Mouse (Mus musculus): ENCODE measurements around the gene 1700029H14Rik.

1700029H14Rik gene

DNA sequence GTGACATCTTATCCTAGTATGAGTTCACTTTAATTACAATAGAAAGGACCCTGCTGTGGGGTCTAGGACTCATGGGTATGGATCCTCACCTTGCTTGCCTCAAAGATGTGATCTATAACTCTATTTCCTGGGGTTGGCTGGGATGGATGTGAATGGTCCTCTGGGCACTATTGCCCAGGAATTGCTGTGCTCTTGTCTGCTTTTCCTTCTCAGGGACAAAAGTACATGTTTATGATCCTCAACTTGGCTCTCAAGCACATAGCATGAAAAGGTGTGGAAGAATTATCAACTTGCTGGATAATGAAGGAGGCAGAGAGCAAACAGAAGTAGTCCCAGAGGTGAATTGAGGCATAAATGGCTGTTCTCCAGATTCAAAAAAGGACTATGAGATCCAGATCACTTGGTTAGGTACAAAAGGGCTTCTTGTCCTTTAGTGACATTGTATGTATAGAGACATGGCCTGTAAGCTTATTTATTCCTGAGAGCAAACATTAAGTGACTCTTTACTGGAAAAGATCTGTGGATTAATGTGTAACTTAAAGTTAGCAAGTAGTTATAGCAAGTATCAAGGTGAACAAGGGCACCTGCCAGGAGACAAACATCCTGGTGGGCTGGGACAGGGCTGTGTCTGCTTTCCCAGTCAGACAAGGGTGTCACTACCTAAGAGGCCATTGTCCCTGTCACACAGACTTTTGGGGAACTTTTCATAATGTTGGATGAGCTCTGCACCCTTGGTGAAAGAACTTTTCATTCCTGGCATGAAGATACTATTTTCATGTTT is 57.2 kb downstream of the 1700029H14Rik start:
- no peak for DNase-seq (ENCODE audit: low read depth, low spot score)

DNA sequence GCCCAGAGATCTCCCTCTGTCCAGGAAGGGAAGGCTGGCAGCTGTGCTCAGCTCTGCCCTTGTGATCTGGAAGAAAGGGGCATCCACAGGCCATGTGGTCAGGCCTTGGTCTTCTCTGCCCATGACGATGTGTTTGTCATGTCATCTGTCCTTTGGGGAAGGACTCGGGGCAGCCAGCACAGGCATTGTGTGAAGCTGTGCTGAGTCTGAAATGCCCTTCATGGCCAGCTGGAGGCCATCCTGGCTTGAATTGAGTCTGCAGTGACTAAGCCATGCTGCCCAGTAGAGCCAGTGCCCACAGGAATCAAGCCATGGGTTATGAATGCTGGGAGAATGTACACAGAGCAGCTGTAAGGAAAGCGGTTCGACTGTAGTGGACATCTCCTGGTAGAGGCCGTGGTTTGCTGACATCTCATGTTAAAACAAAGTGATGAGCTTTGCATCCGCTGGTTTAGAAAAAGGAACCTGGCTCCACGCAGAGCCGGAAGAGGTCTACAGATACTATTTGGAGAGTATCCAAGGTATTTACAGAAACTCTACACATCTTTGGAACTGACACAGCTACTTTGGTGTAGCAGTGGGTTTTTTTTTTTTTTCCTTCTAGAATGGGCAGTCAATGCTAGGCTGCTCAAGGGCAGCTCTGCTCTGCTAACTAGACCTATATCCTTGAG is 58.2 kb downstream of the 1700029H14Rik start:
- no peak for DNase-seq (ENCODE audit: low read depth, low spot score)

DNA sequence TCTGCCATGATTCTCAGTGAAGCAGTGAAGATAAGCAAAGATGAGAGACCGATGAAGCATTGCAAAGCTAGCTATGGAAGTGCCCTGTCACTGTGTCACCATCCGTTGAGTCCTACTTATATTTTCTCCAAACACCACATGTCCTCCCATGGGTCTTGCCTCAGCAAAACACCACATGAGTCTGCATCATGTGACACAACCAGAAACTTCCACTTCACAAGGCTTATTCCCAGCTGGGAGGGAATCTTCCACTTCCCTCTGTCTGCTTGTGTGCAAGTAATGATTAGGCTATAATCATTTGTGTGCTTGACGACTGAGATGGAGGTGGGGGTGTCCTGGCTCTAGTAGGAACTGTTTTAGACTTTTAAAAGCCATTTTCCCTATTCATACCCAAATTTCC is 61.0 kb downstream of the 1700029H14Rik start:
- no peak for DNase-seq (ENCODE audit: low read depth, low spot score)

Measured in mesoderm, embryonic 11.5 days (tissue).